Mouse (Mus musculus): ENCODE results near the gene Hic1. TPM values are rescaled to one million over a fixed set of nuclear protein-coding genes. Genes with fewer than 3 reads are reported as not detected.
A peak's percentile ranks its signal among the peaks of the same experiment; 100 is the strongest.

The Hic1 gene
- polyA plus RNA-seq, 1 experiment from 2014 or later = 30.3 TPM

GRCm38 (mm10) chr11:75192336-75193214 is 23.3 kb upstream of the Hic1 start:
- peak overlapping the region; percentile 88 for H3K4me2 ChIP-seq
- peaks cover 62% of the 10 kb centered on the region for H3K27me3 ChIP-seq
- no peak overlapping the region for H3K27ac ChIP-seq
- H3K4me1 ChIP-seq (replicated peaks) = peaks cover 44% of the 10 kb centered on the region
- peak overlapping the region; percentile 58; the same call in 1 of the 2 replicates for H3K9ac ChIP-seq (replicated peaks)
- no peak; the same call in 1 of the 2 replicates for ATAC-seq (ENCODE audit: insufficient number of reproducible peaks, insufficient read depth, low FRiP score, low TSS enrichment, low read depth)
- 23% methylated on average over 13 of the region's 13 CpGs for WGBS
- peak overlapping the region; percentile 55 for H3K4me3 ChIP-seq (replicated peaks)
- H3K9me3 ChIP-seq = no peaks in the 10 kb centered on the region
- no peaks in the 10 kb centered on the region for H3K36me3 ChIP-seq

- H3K9me3 ChIP-seq = no peaks in the 10 kb centered on the region
- H3K27ac ChIP-seq = no peak overlapping the region
- 62% methylated on average over 6 of the region's 6 CpGs for WGBS
- ATAC-seq (ENCODE audit: insufficient number of reproducible peaks, insufficient read depth, low FRiP score, low TSS enrichment, low read depth) = no peak
- peaks cover 44% of the 10 kb centered on the region for H3K4me1 ChIP-seq (replicated peaks)
- H3K27me3 ChIP-seq = peaks cover 57% of the 10 kb centered on the region
- H3K9ac ChIP-seq (replicated peaks) = no peak overlapping the region
- no peaks in the 10 kb centered on the region for H3K36me3 ChIP-seq
- no peak overlapping the region for H3K4me2 ChIP-seq
- H3K4me3 ChIP-seq (replicated peaks) = no peak overlapping the region
Measured at GRCm38 (mm10) chr11:75191841-75192240, 22.5 kb upstream of the Hic1 start.

GRCm38 (mm10) chr11:75190905-75191441 is 21.7 kb upstream of the Hic1 start, which contains the start of gene Dph1:
Dph1 (minus strand) TSS chr11:75191241.
- WGBS = 46% methylated on average over 5 of the region's 5 CpGs

GRCm38 (mm10) chr11:75190371-75190724 is 21.0 kb upstream of the Hic1 start:
- WGBS = under 1% methylated on average over 24 of the region's 24 CpGs
- ATAC-seq (ENCODE audit: insufficient number of reproducible peaks, insufficient read depth, low FRiP score, low TSS enrichment, low read depth) = peak; percentile 63
- Histone ChIP-seq H3K4me3 (replicated peaks) (peak overlapping the region; percentile 83), H3K9ac (replicated peaks) (peak overlapping the region; percentile 71), H3K9me3 (no peaks in the 10 kb centered on the region), H3K4me1 (replicated peaks) (peaks cover 40% of the 10 kb centered on the region), H3K36me3 (peaks cover 5% of the 10 kb centered on the region; the same call in 1 of the 2 replicates), H3K27me3 (peaks cover 42% of the 10 kb centered on the region), H3K4me2 (peak overlapping the region; percentile 94), H3K27ac (no peak overlapping the region)

More at GRCm38 (mm10) chr11:75190905-75191441, 21.7 kb upstream of the Hic1 start, which contains the start of gene Dph1:
- H3K27me3 ChIP-seq = peaks cover 48% of the 10 kb centered on the region
- H3K9ac ChIP-seq (replicated peaks) = peak within 1 kb of the TSS; percentile 71
- no peaks in the 10 kb centered on the region for H3K9me3 ChIP-seq
- H3K4me1 ChIP-seq (replicated peaks) = peaks cover 44% of the 10 kb centered on the region
- H3K36me3 ChIP-seq = no peaks in the 10 kb centered on the region
- H3K27ac ChIP-seq = no peak within 1 kb of the TSS
- H3K4me2 ChIP-seq = peak within 1 kb of the TSS; percentile 94
- no peak for ATAC-seq (ENCODE audit: insufficient number of reproducible peaks, insufficient read depth, low FRiP score, low TSS enrichment, low read depth)
- peak within 1 kb of the TSS; percentile 83 for H3K4me3 ChIP-seq (replicated peaks)

- peaks cover 37% of the 10 kb centered on the region for H3K27me3 ChIP-seq
- H3K9ac ChIP-seq (replicated peaks) = peak overlapping the region; percentile 71
- peak overlapping the region; percentile 94 for H3K4me2 ChIP-seq
- ATAC-seq (ENCODE audit: insufficient number of reproducible peaks, insufficient read depth, low FRiP score, low TSS enrichment, low read depth) = peak; percentile 38
- WGBS = under 1% methylated on average over 22 of the region's 22 CpGs
- H3K4me1 ChIP-seq (replicated peaks) = peaks cover 35% of the 10 kb centered on the region
- no peaks in the 10 kb centered on the region for H3K9me3 ChIP-seq
- H3K36me3 ChIP-seq = peaks cover 6% of the 10 kb centered on the region; the same call in 1 of the 2 replicates
- peak overlapping the region; percentile 83 for H3K4me3 ChIP-seq (replicated peaks)
- H3K27ac ChIP-seq = no peak overlapping the region
Measured at GRCm38 (mm10) chr11:75189713-75190370, 20.5 kb upstream of the Hic1 start.

GRCm38 (mm10) chr11:75184986-75185385 is 15.7 kb upstream of the Hic1 start:
- H3K36me3 ChIP-seq = peaks cover 48% of the 10 kb centered on the region
- no peaks in the 10 kb centered on the region for H3K27me3 ChIP-seq
- ATAC-seq (ENCODE audit: insufficient number of reproducible peaks, insufficient read depth, low FRiP score, low TSS enrichment, low read depth) = no peak
- H3K4me2 ChIP-seq = no peak overlapping the region
- H3K9me3 ChIP-seq = no peaks in the 10 kb centered on the region
- peaks cover 9% of the 10 kb centered on the region for H3K4me1 ChIP-seq (replicated peaks)
- no peak overlapping the region for H3K27ac ChIP-seq
- no peak overlapping the region for H3K9ac ChIP-seq (replicated peaks)
- H3K4me3 ChIP-seq (replicated peaks) = no peak overlapping the region
- WGBS = 80% methylated on average over 2 of the region's 2 CpGs

- Histone ChIP-seq H3K27ac (no peak overlapping the region), H3K27me3 (no peaks in the 10 kb centered on the region), H3K4me3 (replicated peaks) (no peak overlapping the region), H3K36me3 (peaks cover 48% of the 10 kb centered on the region), H3K4me2 (no peak overlapping the region), H3K4me1 (replicated peaks) (peaks cover 6% of the 10 kb centered on the region), H3K9me3 (no peaks in the 10 kb centered on the region), H3K9ac (replicated peaks) (no peak overlapping the region)
- ATAC-seq (ENCODE audit: insufficient number of reproducible peaks, insufficient read depth, low FRiP score, low TSS enrichment, low read depth) = no peak
- 95% methylated on average over 5 of the region's 5 CpGs for WGBS
Measured at GRCm38 (mm10) chr11:75184573-75184972, 15.3 kb upstream of the Hic1 start.

- Histone ChIP-seq H3K27me3 (no peaks in the 10 kb centered on the region), H3K27ac (no peak overlapping the region), H3K4me3 (replicated peaks) (no peak overlapping the region), H3K4me2 (no peak overlapping the region), H3K4me1 (replicated peaks) (peaks cover 6% of the 10 kb centered on the region), H3K36me3 (peaks cover 48% of the 10 kb centered on the region), H3K9me3 (no peaks in the 10 kb centered on the region), H3K9ac (replicated peaks) (no peak overlapping the region)
- no peak for ATAC-seq (ENCODE audit: insufficient number of reproducible peaks, insufficient read depth, low FRiP score, low TSS enrichment, low read depth)
- 75% methylated on average over 2 of the region's 2 CpGs for WGBS
Measured at GRCm38 (mm10) chr11:75183917-75184570, 14.7 kb upstream of the Hic1 start.

- H3K4me1 ChIP-seq (replicated peaks) = peaks cover 20% of the 10 kb centered on the region
- peak within 1 kb of the TSS; percentile 78 for H3K4me3 ChIP-seq (replicated peaks)
- peaks cover 47% of the 10 kb centered on the region for H3K36me3 ChIP-seq
- H3K9ac ChIP-seq (replicated peaks) = peak within 1 kb of the TSS; percentile 79
- WGBS = under 1% methylated on average over 33 of the region's 33 CpGs
- H3K4me2 ChIP-seq = peak within 1 kb of the TSS; percentile 98
- H3K27ac ChIP-seq = peak within 1 kb of the TSS; percentile 80
- no peaks in the 10 kb centered on the region for H3K9me3 ChIP-seq
- peaks cover 8% of the 10 kb centered on the region; the same call in 1 of the 2 replicates for H3K27me3 ChIP-seq
- ATAC-seq (ENCODE audit: insufficient number of reproducible peaks, insufficient read depth, low FRiP score, low TSS enrichment, low read depth) = peak; percentile 95
Measured at GRCm38 (mm10) chr11:75178672-75179208, 9.4 kb upstream of the Hic1 start, which contains the start of gene Ovca2. Ovca2 (minus strand) TSS chr11:75178835.

- WGBS = 53% methylated on average over 12 of the region's 12 CpGs
- H3K27ac ChIP-seq = peak overlapping the region; percentile 80; the same call in 1 of the 2 replicates
- H3K27me3 ChIP-seq = peaks cover 14% of the 10 kb centered on the region
- H3K4me3 ChIP-seq (replicated peaks) = peak overlapping the region; percentile 78
- ATAC-seq (ENCODE audit: insufficient number of reproducible peaks, insufficient read depth, low FRiP score, low TSS enrichment, low read depth) = no peak
- peaks cover 26% of the 10 kb centered on the region for H3K4me1 ChIP-seq (replicated peaks)
- H3K36me3 ChIP-seq = peaks cover 40% of the 10 kb centered on the region
- peak overlapping the region; percentile 79 for H3K9ac ChIP-seq (replicated peaks)
- no peaks in the 10 kb centered on the region for H3K9me3 ChIP-seq
- peak overlapping the region; percentile 98 for H3K4me2 ChIP-seq
Measured at GRCm38 (mm10) chr11:75178011-75178410, 8.7 kb upstream of the Hic1 start.

All from limb, embryonic 12.5 days (tissue).